In the genomic region with DNA sequence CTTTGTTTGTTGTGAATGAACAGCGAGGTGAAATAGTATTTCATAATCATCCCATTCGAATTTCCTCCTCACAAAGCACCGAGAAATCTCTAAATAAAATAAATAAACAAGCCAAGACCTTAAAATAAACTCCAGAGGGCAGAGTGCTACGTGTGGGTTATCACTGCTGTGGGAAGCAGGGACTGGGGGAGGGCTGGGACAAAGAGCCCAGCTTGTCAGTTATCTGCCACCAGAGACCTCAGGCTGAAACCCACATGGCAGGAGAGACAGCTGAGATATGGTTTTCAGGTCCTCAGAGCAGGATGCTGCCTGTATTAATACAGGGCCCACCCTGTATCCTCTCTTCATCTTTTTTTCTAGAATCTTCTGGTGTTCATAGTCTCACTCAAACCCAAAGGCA, we compare ENCODE assay signal across 31 mouse cellular contexts. TPM values are rescaled to one million over a fixed set of nuclear protein-coding genes. Genes with fewer than 3 reads are reported as not detected.
A peak's percentile ranks its signal among the peaks of the same experiment; 100 is the strongest.
DNase-seq lines count a peak whose midpoint lies in the region; ATAC-seq and TF ChIP-seq lines count a peak whose summit lies in the region.
"Had no signal": no experiment of that assay in that cellular context is flagged by ENCODE, and none has a peak within 500 bp of the region (broad histone marks: within the 10 kb centered on the region; RNA-seq: fewer than 3 reads in every experiment).

No protein-coding gene starts in this region.

- intact Hi-C loops in left cerebral cortex, postnatal 10 days (cut with DNase I), result no loop called here

- H3K79me2 ChIP-seq in MEL (ENCODE audit: control insufficient read depth, insufficient read depth, low read length, poor library complexity), result no peaks in the 10 kb centered on the region

- no peak for TF ChIP-seq RAD21 in MEL (IDR thresholded peaks at IDR 0.05; ENCODE audit: low read depth, low read length)

- ATAC-seq in heart, embryonic 15.5 days (replicated peaks; ENCODE audit: insufficient number of reproducible peaks, insufficient read depth, low FRiP score, low read depth), result no peak
- peak; percentile 68; the same call in 1 of the 2 replicates for ATAC-seq in common myeloid progenitor, adult 5-6 weeks (replicated peaks; ENCODE audit: low read depth, poor library complexity, severe bottlenecking)
- no peak for ATAC-seq in granulocyte monocyte progenitor cell, adult 5-6 weeks (replicated peaks; ENCODE audit: poor library complexity, severe bottlenecking)
- ATAC-seq: CD4-positive, CD25-positive, alpha-beta regulatory T cell, adult 4 months; forebrain, embryonic 15.5 days; hindbrain, postnatal 0 days; inflammation-experienced regulatory T-cells, adult 6 months; intestine, embryonic 16.5 days had no signal

- no peak for TF ChIP-seq EP300 in MEL (IDR thresholded peaks at IDR 0.05; ENCODE audit: low read depth in 1 of 2, low read length in 2 of 2)

- peaks cover 54% of the 10 kb centered on the region for H3K4me1 ChIP-seq in heart, embryonic 10.5 days
- H3K4me1 ChIP-seq in heart, embryonic 15.5 days (replicated peaks), result peaks cover 37% of the 10 kb centered on the region
- H3K4me1 ChIP-seq in MEL (ENCODE audit: control insufficient read depth in 1 of 2, insufficient read depth in 2 of 2, low read length in 2 of 2), result no peaks in the 10 kb centered on the region

- no peak for DNase-seq in heart, embryonic 10.5 days (ENCODE audit: low spot score)
- no peak for DNase-seq in heart, adult 9 months (ENCODE audit: low spot score in 2 of 2)
- DNase-seq in heart, postnatal 4 days, result no peak
- peak; percentile 35 for DNase-seq in MEL (ENCODE audit: low read depth, low spot score)
- no peak for DNase-seq in left cerebral cortex, postnatal 10 days (ENCODE audit: extremely low spot score in 1 of 2, low spot score in 2 of 2)
- DNase-seq: adrenal gland, adult 2 months; adrenal gland, postnatal 14 days; cerebellum, adult 11 months; cerebellum, adult 2 months; cerebellum, adult 9-11 months; cerebellum, postnatal 25 days; embryo, embryonic 11 days; gastrocnemius, postnatal 10 days; gastrocnemius, postnatal 36 days; heart, adult 18-20 months; heart, postnatal 14 days; kidney, adult 18-20 months; kidney, adult 9 months had no signal

- H3K9ac ChIP-seq in heart, embryonic 15.5 days, result no peak overlapping the region
- no peak overlapping the region for H3K9ac ChIP-seq in MEL (ENCODE audit: control insufficient read depth, low read depth, low read length, poor library complexity, severe bottlenecking)
- H3K9ac ChIP-seq: embryonic facial prominence, embryonic 13.5 days; forebrain, embryonic 12.5 days; forebrain, embryonic 15.5 days; hindbrain, embryonic 14.5 days had no signal

- peak in 1 of 3 experiments; percentile 4; a peak in 1 of 6 replicates for TF ChIP-seq CTCF in MEL (IDR thresholded peaks at IDR 0.05 in 2 of 3, conservative IDR thresholded peaks at IDR 0.05 in 1 of 3; ENCODE audit: control insufficient read depth in 1 of 3, insufficient read depth in 1 of 3, low read depth in 2 of 3, low read length in 3 of 3, poor library complexity in 1 of 3, severe bottlenecking in 1 of 3)

- H3K4me3 ChIP-seq in heart, embryonic 10.5 days, result no peak overlapping the region
- no peak overlapping the region for H3K4me3 ChIP-seq in heart, embryonic 15.5 days
- H3K4me3 ChIP-seq in MEL (ENCODE audit: control insufficient read depth in 1 of 2, insufficient read depth in 1 of 2, low read depth in 2 of 2, low read length in 2 of 2), result no peak overlapping the region
- H3K4me3 ChIP-seq: embryonic facial prominence, embryonic 10.5 days; embryonic facial prominence, embryonic 13.5 days; erythroblast, embryonic 14.5 days; forebrain, embryonic 12.5 days; forebrain, embryonic 15.5 days had no signal

- peaks cover 8% of the 10 kb centered on the region; the same call in 1 of the 2 replicates for H3K27me3 ChIP-seq in heart, embryonic 10.5 days (ENCODE audit: insufficient read depth, poor library complexity, severe bottlenecking)
- no peaks in the 10 kb centered on the region for H3K27me3 ChIP-seq in heart, embryonic 15.5 days
- H3K27me3 ChIP-seq in MEL (ENCODE audit: control insufficient read depth in 1 of 2, insufficient read depth in 2 of 2, low read length in 2 of 2), result peaks cover 0 to 5% of the 10 kb centered on the region in 2 experiments; a peak in 3 of 4 replicates

- no peak overlapping the region for H3K4me2 ChIP-seq in heart, embryonic 15.5 days
- H3K4me2 ChIP-seq: embryonic facial prominence, embryonic 13.5 days; forebrain, embryonic 12.5 days; forebrain, embryonic 15.5 days; hindbrain, embryonic 14.5 days had no signal

- H3K9me3 ChIP-seq in heart, embryonic 10.5 days, result no peaks in the 10 kb centered on the region
- no peaks in the 10 kb centered on the region for H3K9me3 ChIP-seq in heart, embryonic 15.5 days (replicated peaks)
- no peaks in the 10 kb centered on the region for H3K9me3 ChIP-seq in MEL (replicated peaks; ENCODE audit: insufficient read depth, low read length)
- H3K9me3 ChIP-seq: embryonic facial prominence, embryonic 10.5 days; embryonic facial prominence, embryonic 13.5 days; forebrain, embryonic 12.5 days; forebrain, embryonic 15.5 days had no signal

- TF ChIP-seq POLR2A in MEL (IDR thresholded peaks at IDR 0.05; ENCODE audit: control insufficient read depth in 1 of 2, insufficient read depth in 1 of 2, low read depth in 1 of 2, low read length in 2 of 2, poor library complexity in 1 of 2), result no peak

- WGBS in heart, embryonic 10.5 days, result 11% methylated on average over 4 of the region's 4 CpGs
- 19% methylated on average over 4 of the region's 4 CpGs for WGBS in heart, embryonic 15.5 days

- peak overlapping the region; percentile 50 for H3K27ac ChIP-seq in heart, embryonic 10.5 days
- 0 out of 2 replicates have a peak overlapping the region, but pooled peaks have one; percentile 9 for H3K27ac ChIP-seq in heart, embryonic 15.5 days
- H3K27ac ChIP-seq in MEL (ENCODE audit: control insufficient read depth, low read depth, low read length), result no peak overlapping the region
- H3K27ac ChIP-seq: embryonic facial prominence, embryonic 10.5 days; embryonic facial prominence, embryonic 13.5 days; forebrain, embryonic 12.5 days; forebrain, embryonic 15.5 days; hindbrain, embryonic 14.5 days; hindbrain, postnatal 0 days had no signal

- no peaks in the 10 kb centered on the region for H3K36me3 ChIP-seq in heart, embryonic 10.5 days
- H3K36me3 ChIP-seq in heart, embryonic 15.5 days, result no peaks in the 10 kb centered on the region
- no peaks in the 10 kb centered on the region for H3K36me3 ChIP-seq in MEL (ENCODE audit: control insufficient read depth in 1 of 2, insufficient read depth in 2 of 2, low read length in 2 of 2)
- H3K36me3 ChIP-seq: embryonic facial prominence, embryonic 10.5 days; embryonic facial prominence, embryonic 13.5 days; forebrain, embryonic 12.5 days; forebrain, embryonic 15.5 days had no signal

TF ChIP-seq in MEL, 35 proteins besides CTCF, POLR2A, EP300 and RAD21:
- TF ChIP-seq SMC3 (IDR thresholded peaks at IDR 0.05; ENCODE audit: low read depth, low read length) (peak; percentile 26; the same call in 1 of the 2 replicates), MEF2A (IDR thresholded peaks at IDR 0.05; ENCODE audit: extremely low read depth, insufficient replicate concordance, low read depth, low read length, poor library complexity, severe bottlenecking) (no peak)

RNA-seq across cellular contexts. Expression of a gene that starts 9.2 kb away (rescaled TPM):
- 15.9 and 26.3 TPM in 2 replicates for polyA plus RNA-seq in heart, embryonic 10.5 days (2016; fragmentation: Nextera tagmentation; extraction: Ambion mirVana)
- polyA plus RNA-seq in heart, embryonic 15.5 days (2015; fragmentation: Nextera tagmentation; extraction: Ambion mirVana), result 20.7 and 22.6 TPM in 2 replicates
- total RNA-seq in heart, postnatal 4 days (2021), result 10 to 100 TPM; 79.5 to 82.9 TPM
- total RNA-seq in MEL (2012; rRNA removed), result 1.3 and 1.4 TPM in 2 replicates
- polyA plus RNA-seq in MEL (2012; ENCODE audit: insufficient read depth in 1 of 2, insufficient read length in 2 of 2, low read depth in 1 of 2, low replicate concordance in 2 of 2, missing spikeins in 1 of 2), result 1 to 10 TPM in 1 of 2 experiments, not detected in 1; 3.2 TPM
- total RNA-seq in common myeloid progenitor, adult 5-6 weeks (2017), result 2.2 and 2.5 TPM in 2 replicates
- total RNA-seq in left cerebral cortex, postnatal 10 days (2021), result 1 to 10 TPM; 1.1 to 1.6 TPM
- 6.3 and 8.3 TPM in 2 replicates for total RNA-seq in granulocyte monocyte progenitor cell, adult 5-6 weeks (2014; fragmentation: Nextera tagmentation)
- total RNA-seq in granulocyte monocyte progenitor cell, adult 5-6 weeks (2017), result 2.8 and 3.1 TPM in 2 replicates

Comparison
In these comparisons a context has a peak if more than half of its experiments do, and no peak if none do; other contexts are left out.
1. RNA of a gene that starts 9.2 kb away (total RNA-seq): 79.5 to 82.9 TPM in heart, postnatal 4 days; 2.8 to 8.3 TPM in granulocyte monocyte progenitor cell, adult 5-6 weeks, 2.2 to 2.5 TPM in common myeloid progenitor, adult 5-6 weeks, 1.1 to 1.6 TPM in left cerebral cortex, postnatal 10 days and 1.3 to 1.4 TPM in MEL; every median in the first group is over 4 times any median in the second.